Mouse (Mus musculus) stomach, postnatal 0 days (tissue): ENCODE data around the gene Mrpl47. TPM values are rescaled to one million over a fixed set of nuclear protein-coding genes. Genes with fewer than 3 reads are reported as not detected.

Experiments used
- ATAC-seq: fragments of 200-750 bp; cut with Nextera tagmentation; 2 replicates; pipeline ENCODE4 v1.8.0; 2017; ENCODE audit not compliant: low FRiP score, low TSS enrichment
- DNase-seq: peaks from one replicate; pipeline ENCODE4 v3.0.0-alpha.2; 2016; ENCODE audit warnings: low spot score
- H3K27ac ChIP-seq: fragments of 300-500 bp; sonication (generic); replicated peaks from 2 replicates; pipeline ENCODE4 v1.5.1; 2014; ENCODE audit warnings: mild to moderate bottlenecking, control low read depth
- H3K27me3 ChIP-seq: fragments of 300-500 bp; sonication (generic); 2 replicates; pipeline ENCODE4 v1.6.1; 2014; ENCODE audit warnings: low read length; ENCODE audit not compliant: control insufficient read depth, insufficient read depth
- H3K36me3 ChIP-seq: fragments of 300-500 bp; sonication (generic); 2 replicates; pipeline ENCODE4 v1.6.1; 2014; ENCODE audit warnings: low read length, mixed read lengths; ENCODE audit not compliant: control insufficient read depth, insufficient read depth
- H3K4me1 ChIP-seq: fragments of 300-500 bp; sonication (generic); replicated peaks from 2 replicates; pipeline ENCODE4 v1.6.1; 2014; ENCODE audit warnings: antibody characterized with exemption; ENCODE audit not compliant: control insufficient read depth, insufficient read depth
- H3K4me2 ChIP-seq: fragments of 300-500 bp; sonication (generic); replicated peaks from 2 replicates; pipeline ENCODE4 v1.6.1; 2014; ENCODE audit warnings: low read depth, mild to moderate bottlenecking, control low read depth, moderate library complexity
- H3K4me3 ChIP-seq: fragments of 300-500 bp; sonication (generic); 2 replicates; pipeline ENCODE4 v1.5.1; 2014; ENCODE audit warnings: low read depth, low read length, control low read depth
- H3K9ac ChIP-seq: fragments of 300-500 bp; sonication (generic); 2 replicates; pipeline ENCODE4 v1.6.1; 2014; ENCODE audit warnings: mild to moderate bottlenecking, low read length, control low read depth, mixed read lengths
- H3K9me3 ChIP-seq: fragments of 300-500 bp; sonication (generic); 2 replicates; pipeline ENCODE4 v1.6.1; 2016; ENCODE audit warnings: low read length; ENCODE audit not compliant: control insufficient read depth
- CTCF ChIP-seq: IDR thresholded peaks from 2 replicates; pipeline ENCODE4 v1.5.1; 2016; ENCODE audit warnings: antibody characterized with exemption, low read depth, mild to moderate bottlenecking, moderate library complexity
- EP300 ChIP-seq: optimal IDR thresholded peaks from 2 replicates; pipeline ENCODE3; 2016; ENCODE audit warnings: antibody characterized with exemption
- WGBS: fragments of 180-500 bp; shearing (Covaris S2); extraction: QIAGEN DNeasy Blood & Tissue Kit; methylation state at CpG from one replicate; pipeline ENCODE4 v1.1.7; 2014; 5-methylcytosine and 5-hydroxymethylcytosine counted together
- polyA plus RNA-seq: library from polyadenylated mRNA; unstranded; fragments of >200 nt; fragmentation: Nextera tagmentation; extraction: Ambion mirVana; gene quantifications from 2 replicates; pipeline ENCODE4 v1.2.1, GENCODE M21; 2015

Mrpl47 gene
- polyA plus RNA-seq, 1 experiment from 2014 or later: 22.3 TPM

DNA sequence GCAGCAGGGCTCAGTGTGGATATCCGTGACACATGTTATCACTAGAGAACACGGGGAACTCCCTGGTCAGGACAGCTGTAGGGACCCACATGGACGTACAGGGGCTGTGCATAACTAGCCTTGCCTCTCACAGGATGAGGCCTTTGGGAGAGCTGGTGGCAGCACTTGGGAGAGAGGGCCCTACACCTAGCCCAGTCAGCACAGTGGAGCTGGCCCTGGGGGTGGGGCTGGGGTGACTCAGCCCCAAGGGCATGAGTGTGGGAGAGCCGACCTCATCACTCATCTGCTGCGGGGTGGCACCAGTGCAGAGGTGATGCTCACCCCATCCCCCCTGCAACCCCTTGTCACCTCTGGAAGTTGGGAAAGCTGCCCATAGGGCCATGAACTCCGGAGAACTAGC lies 61.0 kb downstream of the Mrpl47 start:
- no peak overlapping the region for H3K4me2 ChIP-seq
- H3K9me3 ChIP-seq: no peaks in the 10 kb centered on the region
- no peaks in the 10 kb centered on the region for H3K27me3 ChIP-seq
- no peak for TF ChIP-seq EP300
- no peak for TF ChIP-seq CTCF
- H3K9ac ChIP-seq: no peak overlapping the region
- peak; percentile 42; the same call in 1 of the 2 replicates for ATAC-seq
- H3K4me3 ChIP-seq: no peak overlapping the region
- 81% methylated on average over 6 of the region's 6 CpGs for WGBS
- no peaks in the 10 kb centered on the region for H3K36me3 ChIP-seq
- no peak for DNase-seq
- no peak overlapping the region for H3K27ac ChIP-seq
- H3K4me1 ChIP-seq: no peaks in the 10 kb centered on the region

Other genes with a start within 250 kb of the Mrpl47 start
- 0.05 TPM in 2 replicates for gene Kcnmb3, start 245.4 kb downstream of the Mrpl47 start, polyA plus RNA-seq
- gene Zfp639, start 227.3 kb downstream of the Mrpl47 start, polyA plus RNA-seq: 23.7 and 23.9 TPM in 2 replicates
- 18.3 and 22.3 TPM in 2 replicates for gene Mfn1, start 208.1 kb downstream of the Mrpl47 start, polyA plus RNA-seq
- 39.5 and 42.6 TPM in 2 replicates for gene Gnb4, start 121.0 kb downstream of the Mrpl47 start, polyA plus RNA-seq
- 58.0 and 58.6 TPM in 2 replicates for gene Actl6a, start 31.3 kb downstream of the Mrpl47 start, polyA plus RNA-seq
- 322 and 327 TPM in 2 replicates for gene Ndufb5, start 615 bp downstream of the Mrpl47 start, polyA plus RNA-seq
- gene Usp13, start 79.9 kb upstream of the Mrpl47 start, polyA plus RNA-seq: 1.1 TPM in 2 replicates